ENCODE assay signal across 12 mouse cellular contexts in the genomic region with DNA sequence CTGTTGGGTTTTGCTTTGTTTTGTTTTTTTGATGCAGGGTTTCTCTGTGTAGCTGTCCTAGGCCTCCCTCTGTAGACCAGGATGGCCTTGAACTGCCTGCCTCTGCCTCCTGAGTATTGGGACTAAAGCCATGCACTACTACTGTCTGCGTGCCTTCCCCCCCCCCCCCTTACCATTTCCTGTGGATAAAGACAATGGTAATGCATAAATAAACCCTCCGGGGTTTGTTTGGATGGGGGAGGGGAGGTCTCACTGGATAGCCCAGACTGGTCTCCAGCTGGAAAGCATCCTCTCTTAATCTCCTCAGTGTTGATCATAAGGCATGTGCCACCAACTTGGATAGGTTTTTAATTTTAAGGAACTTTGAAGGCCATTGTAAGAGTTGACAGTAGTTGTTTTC. TPM values are rescaled to one million over a fixed set of nuclear protein-coding genes. Genes with fewer than 3 reads are reported as not detected.
DNase-seq lines count a peak whose midpoint lies in the region; ATAC-seq and TF ChIP-seq lines count a peak whose summit lies in the region.
"Had no signal": no experiment of that assay in that cellular context is flagged by ENCODE, and none has a peak within 500 bp of the region (broad histone marks: within the 10 kb centered on the region; RNA-seq: fewer than 3 reads in every experiment).

No protein-coding gene starts in this region.

- no peak overlapping the region for H3K27ac ChIP-seq in forebrain, embryonic 14.5 days (ENCODE audit: low read depth, low read length)
- no peak overlapping the region for H3K27ac ChIP-seq in forebrain, embryonic 13.5 days
- H3K27ac ChIP-seq in kidney, postnatal 0 days, result no peak overlapping the region
- no peak overlapping the region; the same call in 1 of the 2 replicates for H3K27ac ChIP-seq in lung, embryonic 15.5 days
- H3K27ac ChIP-seq: limb, embryonic 15.5 days had no signal

- no peaks in the 10 kb centered on the region for H3K9me3 ChIP-seq in forebrain, embryonic 14.5 days (replicated peaks; ENCODE audit: control insufficient read depth, low read length)
- no peaks in the 10 kb centered on the region for H3K9me3 ChIP-seq in forebrain, embryonic 13.5 days (replicated peaks)
- no peaks in the 10 kb centered on the region for H3K9me3 ChIP-seq in kidney, postnatal 0 days (replicated peaks; ENCODE audit: low read length)
- no peaks in the 10 kb centered on the region for H3K9me3 ChIP-seq in lung, embryonic 15.5 days
- H3K9me3 ChIP-seq: limb, embryonic 15.5 days had no signal

- no peak for ATAC-seq in forebrain, embryonic 14.5 days
- no peak for ATAC-seq in forebrain, embryonic 13.5 days
- ATAC-seq in kidney, postnatal 0 days (replicated peaks; ENCODE audit: low FRiP score, low read depth), result no peak
- peak; percentile 76; the same call in 1 of the 2 replicates for ATAC-seq in lung, embryonic 15.5 days (ENCODE audit: borderline replicate concordance, extremely low read depth, low FRiP score, low TSS enrichment)
- ATAC-seq: activated CD4-positive, CD25-positive, alpha-beta regulatory T cell, adult 4 months; midbrain, embryonic 16.5 days had no signal

- no peak for TF ChIP-seq CTCF in kidney, postnatal 0 days (IDR thresholded peaks at IDR 0.05; ENCODE audit: low read depth)

- no peak overlapping the region for H3K9ac ChIP-seq in forebrain, embryonic 14.5 days (ENCODE audit: low read length)
- H3K9ac ChIP-seq in forebrain, embryonic 13.5 days, result no peak overlapping the region
- no peak overlapping the region for H3K9ac ChIP-seq in kidney, postnatal 0 days (ENCODE audit: low read depth, low read length)
- H3K9ac ChIP-seq in lung, embryonic 15.5 days, result no peak overlapping the region
- H3K9ac ChIP-seq: limb, embryonic 15.5 days had no signal

- H3K4me3 ChIP-seq in forebrain, embryonic 14.5 days (ENCODE audit: low read depth, low read length), result no peak overlapping the region
- H3K4me3 ChIP-seq in forebrain, embryonic 13.5 days, result no peak overlapping the region
- H3K4me3 ChIP-seq in kidney, postnatal 0 days (replicated peaks; ENCODE audit: low read depth, low read length), result no peak overlapping the region
- H3K4me3 ChIP-seq in lung, embryonic 15.5 days, result no peak overlapping the region
- H3K4me3 ChIP-seq: limb, embryonic 15.5 days had no signal

- 19% methylated on average over 2 of the region's 2 CpGs for WGBS in forebrain, embryonic 14.5 days
- 24% methylated on average over 2 of the region's 2 CpGs for WGBS in forebrain, embryonic 13.5 days
- 33% methylated on average over 2 of the region's 2 CpGs for WGBS in kidney, postnatal 0 days
- 7% methylated on average over 2 of the region's 2 CpGs for WGBS in lung, embryonic 15.5 days

- H3K27me3 ChIP-seq in forebrain, embryonic 14.5 days (replicated peaks; ENCODE audit: control insufficient read depth, insufficient read depth, low read length), result no peaks in the 10 kb centered on the region
- no peaks in the 10 kb centered on the region for H3K27me3 ChIP-seq in forebrain, embryonic 13.5 days
- no peaks in the 10 kb centered on the region for H3K27me3 ChIP-seq in kidney, postnatal 0 days (ENCODE audit: insufficient read depth, low read length)
- no peaks in the 10 kb centered on the region for H3K27me3 ChIP-seq in lung, embryonic 15.5 days
- H3K27me3 ChIP-seq: limb, embryonic 15.5 days had no signal

- peak; percentile 5 for DNase-seq in forebrain, embryonic 14.5 days (ENCODE audit: low spot score)
- DNase-seq in kidney, postnatal 0 days (ENCODE audit: low spot score), result peak; percentile 33
- no peak for DNase-seq in kidney, adult 11 months
- DNase-seq in ES-CJ7 (ENCODE audit: low read depth, low spot score), result peak; percentile 81
- DNase-seq in testis, postnatal 14 days (ENCODE audit: low spot score), result no peak
- DNase-seq in layer of hippocampus, adult 9-10 months (ENCODE audit: low spot score), result no peak
- DNase-seq: cerebellum, adult 11 months had no signal

- H3K4me2 ChIP-seq in forebrain, embryonic 14.5 days (ENCODE audit: low read length), result no peak overlapping the region
- H3K4me2 ChIP-seq in forebrain, embryonic 13.5 days, result no peak overlapping the region
- no peak overlapping the region for H3K4me2 ChIP-seq in kidney, postnatal 0 days (ENCODE audit: low read length)
- H3K4me2 ChIP-seq in lung, embryonic 15.5 days, result no peak overlapping the region
- H3K4me2 ChIP-seq: limb, embryonic 15.5 days had no signal

- H3K36me3 ChIP-seq in forebrain, embryonic 14.5 days (ENCODE audit: control insufficient read depth, insufficient read depth, low read length), result peaks cover 42% of the 10 kb centered on the region
- H3K36me3 ChIP-seq in forebrain, embryonic 13.5 days (ENCODE audit: poor library complexity, severe bottlenecking), result peaks cover 42% of the 10 kb centered on the region
- peaks cover 12% of the 10 kb centered on the region for H3K36me3 ChIP-seq in kidney, postnatal 0 days (ENCODE audit: insufficient read depth, low read length)
- peaks cover 32% of the 10 kb centered on the region for H3K36me3 ChIP-seq in lung, embryonic 15.5 days

- peaks cover 21% of the 10 kb centered on the region for H3K4me1 ChIP-seq in forebrain, embryonic 14.5 days (ENCODE audit: control insufficient read depth, insufficient read depth, low read length)
- peaks cover 43% of the 10 kb centered on the region for H3K4me1 ChIP-seq in forebrain, embryonic 13.5 days
- H3K4me1 ChIP-seq in kidney, postnatal 0 days (replicated peaks; ENCODE audit: insufficient read depth, low read length), result peaks cover 9% of the 10 kb centered on the region
- H3K4me1 ChIP-seq in lung, embryonic 15.5 days, result peaks cover 28% of the 10 kb centered on the region

RNA-seq across cellular contexts. Expression of a gene that starts 8.2 kb away (rescaled TPM):
- 310 and 312 TPM in 2 replicates for polyA plus RNA-seq in forebrain, embryonic 14.5 days (2014; fragmentation: Nextera tagmentation; extraction: Ambion mirVana)
- 157 and 178 TPM in 2 replicates for polyA plus RNA-seq in forebrain, embryonic 13.5 days (2015; fragmentation: Nextera tagmentation; extraction: Ambion mirVana)
- 92.4 and 94.3 TPM in 2 replicates for polyA plus RNA-seq in kidney, postnatal 0 days (2015; fragmentation: Nextera tagmentation; extraction: Ambion mirVana)
- 95.5 and 102 TPM in 2 replicates for polyA plus RNA-seq in lung, embryonic 15.5 days (2015; fragmentation: Nextera tagmentation; extraction: Ambion mirVana)

RNA-seq across cellular contexts. Expression of a gene that starts 38.3 kb away (rescaled TPM):
- polyA plus RNA-seq in forebrain, embryonic 14.5 days (2014; fragmentation: Nextera tagmentation; extraction: Ambion mirVana), result 54.0 and 63.3 TPM in 2 replicates
- polyA plus RNA-seq in forebrain, embryonic 13.5 days (2015; fragmentation: Nextera tagmentation; extraction: Ambion mirVana), result 82.5 and 83.3 TPM in 2 replicates
- 31.2 and 37.5 TPM in 2 replicates for polyA plus RNA-seq in kidney, postnatal 0 days (2015; fragmentation: Nextera tagmentation; extraction: Ambion mirVana)
- polyA plus RNA-seq in lung, embryonic 15.5 days (2015; fragmentation: Nextera tagmentation; extraction: Ambion mirVana), result 64.5 and 67.9 TPM in 2 replicates

Comparison
In these comparisons a context has a peak if more than half of its experiments do, and no peak if none do; other contexts are left out.
1. DNase-seq: peak in forebrain, embryonic 14.5 days (single experiment), kidney, postnatal 0 days (single experiment) and ES-CJ7 (single experiment); none in kidney, adult 11 months (single experiment), testis, postnatal 14 days (single experiment) and layer of hippocampus, adult 9-10 months (single experiment).